Mouse (Mus musculus) kidney, adult 8-10 months (tissue): Measurements from ENCODE around the gene Pde4dip.

Experiments used
- DNase-seq, 2 experiments: peaks; one replicate each; pipeline ENCODE4 v3.0.0; 2022

Gene Pde4dip

DNA sequence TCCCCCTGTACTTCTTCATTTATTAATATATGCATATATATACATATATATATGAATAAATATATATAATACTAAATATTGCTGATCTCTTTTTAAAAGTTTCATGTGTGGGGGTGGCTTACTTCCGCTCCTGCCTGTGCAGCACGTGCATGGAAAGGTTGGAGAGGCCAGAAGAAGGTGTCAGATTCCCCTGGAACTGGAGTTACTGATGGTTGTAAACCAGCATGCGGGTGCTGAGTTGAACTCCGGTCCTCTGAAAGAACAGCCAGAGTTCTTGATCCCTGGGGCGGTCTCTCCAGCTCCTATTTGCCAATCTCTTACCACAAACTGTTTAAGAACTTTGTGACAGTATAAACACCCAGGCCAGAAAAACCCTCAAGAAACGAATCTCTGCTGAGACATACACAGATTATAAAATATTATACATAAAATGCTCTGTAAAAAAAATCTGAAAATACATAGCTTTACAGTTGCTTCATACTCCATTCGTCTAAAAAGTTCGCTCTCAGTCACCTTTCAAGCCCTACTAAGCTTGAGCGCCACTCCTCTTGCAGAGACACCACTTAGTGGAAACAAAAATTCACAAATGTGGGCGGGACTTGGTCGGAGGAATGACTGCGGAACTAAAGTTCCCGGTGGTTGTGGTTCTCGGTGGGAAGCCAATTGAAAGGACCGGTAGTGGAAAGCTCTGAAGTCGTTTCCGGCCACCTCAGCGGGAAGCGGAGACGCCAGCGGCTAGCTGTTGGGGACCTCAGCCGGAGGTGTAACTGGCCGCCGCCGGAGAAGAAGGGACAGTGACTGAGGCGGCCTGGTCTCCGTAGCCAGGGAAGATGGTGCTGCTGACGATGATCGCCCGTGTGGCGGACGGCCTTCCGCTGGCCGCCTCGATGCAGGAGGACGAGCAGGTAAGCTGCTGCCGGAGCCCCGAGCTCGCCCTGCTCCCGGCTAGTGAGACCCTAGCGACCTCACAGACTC lies 12.3 kb upstream of the Pde4dip start, which contains the start of gene Sec22b:
Gene Sec22b (plus strand): TSS at position 675 of the 975 bp plus-strand sequence.
- peak; percentile 91 to 96 for DNase-seq

DNA sequence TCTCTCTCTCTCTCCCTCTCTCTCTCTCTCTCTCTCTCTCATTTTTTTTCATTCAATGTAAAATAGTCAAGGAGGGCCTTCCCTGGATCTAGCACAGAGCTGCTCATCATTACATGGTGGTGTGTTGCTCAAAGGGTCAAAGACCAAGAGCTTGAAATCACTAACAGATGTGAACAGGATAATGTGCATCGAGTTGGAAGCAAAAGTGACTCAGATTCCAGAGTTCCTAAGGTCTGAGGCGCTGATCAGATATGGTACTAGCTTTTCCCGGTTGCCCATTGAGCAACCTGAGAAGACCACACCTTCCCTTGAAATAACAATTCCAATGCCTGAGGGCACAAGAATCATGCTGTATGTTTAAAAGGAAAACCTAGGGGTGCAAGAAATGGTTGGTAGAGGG lies 9.9 kb upstream of the Pde4dip start:
- no peak for DNase-seq

DNA sequence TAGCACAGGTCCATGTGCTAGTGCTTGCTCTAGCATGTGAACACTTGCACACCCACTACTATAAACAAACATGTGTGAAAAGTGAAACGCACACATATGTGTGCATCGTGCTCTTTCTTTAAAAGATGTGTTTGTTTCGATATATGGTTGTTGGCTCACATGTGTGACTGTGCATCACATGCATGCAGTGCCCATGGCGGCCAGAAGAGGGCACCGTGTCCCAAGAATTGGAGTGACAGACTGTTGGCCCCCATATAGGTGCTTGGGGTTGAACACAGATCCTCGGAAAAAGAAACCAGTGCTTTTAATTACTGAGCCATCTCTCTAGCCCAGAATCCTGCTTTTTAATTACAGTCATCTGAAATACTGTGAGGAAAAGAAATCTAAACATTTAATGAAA lies 6.2 kb upstream of the Pde4dip start:
- peak in 1 of 2 experiments; percentile 55 for DNase-seq

DNA sequence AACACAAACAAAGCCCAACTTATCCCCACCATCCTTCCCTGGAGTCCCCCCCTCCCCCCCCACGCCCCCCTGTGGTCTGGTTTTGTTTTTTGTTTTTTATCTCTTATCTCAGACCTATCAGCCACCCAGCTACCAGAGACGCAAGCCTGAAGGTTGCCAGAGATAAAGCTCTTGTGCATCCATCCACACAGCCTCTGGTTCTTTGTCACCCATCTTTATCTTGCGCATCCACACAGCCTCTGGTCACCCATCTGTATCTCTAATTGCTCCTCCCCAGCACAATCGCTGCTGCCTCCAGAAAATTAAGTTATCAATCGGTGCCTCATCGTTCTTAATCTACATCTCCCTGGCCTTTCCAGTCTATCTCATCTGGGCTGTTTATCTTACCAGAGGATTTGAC lies 1.7 kb upstream of the Pde4dip start:
- no peak for DNase-seq

DNA sequence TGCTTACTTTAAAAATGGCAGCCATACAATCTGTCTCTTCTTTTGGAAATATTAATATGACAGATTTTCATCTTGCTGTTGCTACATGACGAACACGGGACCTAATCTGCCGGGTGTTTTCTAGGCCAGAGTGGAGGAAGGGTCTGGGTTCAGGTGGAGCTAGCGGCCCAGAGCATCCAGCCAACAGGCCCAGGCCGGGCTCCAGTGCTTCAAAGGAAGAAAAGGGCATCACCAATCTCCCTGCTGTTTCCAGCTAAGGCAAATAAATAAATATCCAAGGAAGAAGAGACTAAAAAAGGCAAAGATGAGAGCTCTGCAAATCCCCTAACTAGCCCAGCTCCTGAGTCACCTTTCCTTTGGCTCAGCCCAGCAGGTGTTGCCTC lies 731 bp downstream of the Pde4dip start:
- DNase-seq: no peak

DNA sequence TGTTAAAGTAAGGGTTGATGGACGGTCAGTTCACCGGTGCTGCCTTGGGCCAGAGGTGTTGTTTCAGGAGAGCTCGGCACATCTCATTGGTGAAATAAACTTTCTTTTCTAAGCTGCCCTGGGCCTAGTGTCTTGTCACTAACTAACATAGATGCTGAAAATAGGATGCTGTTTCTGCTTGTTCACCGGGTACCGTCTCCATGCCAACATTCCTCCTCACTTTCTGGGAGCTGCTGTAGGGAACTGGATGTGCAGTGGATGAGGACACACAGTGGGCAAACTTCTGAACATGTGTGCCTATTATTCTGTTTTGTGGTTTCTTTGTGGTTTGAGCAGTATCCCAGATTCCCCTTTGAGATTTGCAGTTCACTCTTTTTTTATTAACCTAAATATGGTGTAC lies 6.9 kb downstream of the Pde4dip start:
- DNase-seq: no peak

DNA sequence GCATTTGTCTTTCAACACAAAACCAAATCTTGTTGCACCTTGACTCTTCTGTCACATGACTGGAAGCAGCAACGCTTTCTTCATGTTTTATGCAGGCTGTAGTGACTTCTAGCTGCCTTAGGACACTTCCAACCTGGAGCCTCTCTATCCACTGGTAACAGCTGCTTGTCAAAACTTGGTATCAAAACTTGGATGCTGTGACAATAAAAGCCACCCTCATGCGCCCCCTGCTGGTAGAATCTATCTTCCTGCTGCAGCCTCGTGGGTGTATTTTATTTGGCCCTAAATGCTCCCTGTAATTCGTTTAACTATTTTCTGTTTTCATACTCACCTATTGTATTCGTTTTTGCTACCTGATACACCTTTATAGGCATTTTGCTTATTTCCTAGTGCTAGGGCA lies 9.3 kb downstream of the Pde4dip start:
- peak; percentile 61 to 85 for DNase-seq

DNA sequence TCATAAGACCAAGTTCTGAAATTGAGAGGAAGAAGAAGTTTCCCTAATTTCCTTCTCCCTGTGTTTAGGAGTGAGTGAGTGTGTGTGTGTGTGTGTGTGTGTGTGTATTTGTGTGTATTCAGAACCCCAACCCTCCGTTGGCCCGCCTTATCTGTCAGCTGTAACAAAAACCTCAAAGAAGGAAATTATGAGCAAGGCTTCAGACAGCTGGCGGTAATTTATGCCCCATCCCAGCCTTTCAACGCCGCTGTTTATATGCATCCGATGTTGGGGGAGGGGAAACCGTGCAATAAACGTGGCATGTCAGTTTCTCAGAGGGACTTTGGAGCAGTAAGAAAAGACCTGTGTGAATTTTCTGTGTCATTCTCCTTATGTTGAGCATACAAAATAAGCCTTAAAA lies 12.2 kb downstream of the Pde4dip start:
- no peak for DNase-seq

DNA sequence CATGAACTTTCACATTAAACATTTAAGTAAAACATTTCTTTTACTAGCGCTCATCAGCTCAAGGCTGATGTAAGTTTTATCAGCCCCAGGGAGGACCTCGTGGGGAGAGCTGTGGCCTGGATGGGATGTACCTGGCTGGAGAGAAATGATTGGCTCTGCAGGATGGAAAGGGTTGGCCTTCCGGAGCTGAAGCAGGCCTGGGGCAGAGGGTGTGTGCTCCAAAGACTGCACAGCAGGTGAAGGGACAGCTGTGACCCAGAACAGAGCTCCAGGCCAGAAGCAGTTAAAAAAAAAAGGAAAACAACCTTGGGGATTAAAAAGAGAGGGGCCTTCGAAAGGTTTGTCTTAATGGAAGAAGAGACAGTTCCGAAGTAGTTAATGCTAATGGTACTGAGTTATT lies 13.7 kb downstream of the Pde4dip start:
- no peak for DNase-seq

DNA sequence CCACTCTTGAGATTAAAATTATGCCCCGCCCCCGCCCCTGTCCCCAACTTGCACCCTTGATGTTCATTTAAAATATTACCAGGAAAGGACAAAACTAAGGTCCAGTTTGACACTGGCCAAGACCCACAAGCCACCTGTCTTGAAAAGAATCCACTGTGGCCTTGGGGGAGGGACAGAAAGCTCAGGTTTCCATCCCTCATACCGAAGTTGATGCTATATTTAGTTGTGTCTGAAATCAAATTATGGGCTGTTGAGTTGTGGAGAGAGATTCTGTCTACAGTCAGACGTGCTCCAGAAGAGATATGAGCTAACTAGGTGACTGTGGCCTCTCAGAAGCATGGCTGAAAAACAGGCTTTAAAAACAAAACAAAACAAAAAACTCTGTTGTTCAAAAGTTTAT lies 18.8 kb downstream of the Pde4dip start:
- no peak for DNase-seq

DNA sequence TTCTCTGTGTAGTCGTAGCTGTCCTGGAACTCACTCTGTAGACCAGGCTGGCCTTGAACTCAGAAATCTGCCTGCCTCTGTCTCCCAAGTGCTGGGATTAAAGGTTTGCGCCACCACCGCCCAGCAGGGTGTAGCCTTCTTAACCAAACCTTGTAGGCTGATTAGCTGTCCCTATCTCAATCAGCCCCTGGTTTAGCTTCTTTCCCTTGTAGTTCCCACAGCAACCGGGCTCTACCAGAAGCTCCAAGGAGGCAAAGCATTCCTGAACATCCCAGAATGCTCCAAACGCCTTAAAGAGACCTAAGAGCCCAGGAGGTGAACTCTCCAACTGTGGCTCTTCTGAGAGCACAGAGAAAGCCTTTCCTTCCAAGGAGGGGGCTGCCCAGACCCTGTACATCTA lies 19.8 kb downstream of the Pde4dip start:
- DNase-seq: no peak

DNA sequence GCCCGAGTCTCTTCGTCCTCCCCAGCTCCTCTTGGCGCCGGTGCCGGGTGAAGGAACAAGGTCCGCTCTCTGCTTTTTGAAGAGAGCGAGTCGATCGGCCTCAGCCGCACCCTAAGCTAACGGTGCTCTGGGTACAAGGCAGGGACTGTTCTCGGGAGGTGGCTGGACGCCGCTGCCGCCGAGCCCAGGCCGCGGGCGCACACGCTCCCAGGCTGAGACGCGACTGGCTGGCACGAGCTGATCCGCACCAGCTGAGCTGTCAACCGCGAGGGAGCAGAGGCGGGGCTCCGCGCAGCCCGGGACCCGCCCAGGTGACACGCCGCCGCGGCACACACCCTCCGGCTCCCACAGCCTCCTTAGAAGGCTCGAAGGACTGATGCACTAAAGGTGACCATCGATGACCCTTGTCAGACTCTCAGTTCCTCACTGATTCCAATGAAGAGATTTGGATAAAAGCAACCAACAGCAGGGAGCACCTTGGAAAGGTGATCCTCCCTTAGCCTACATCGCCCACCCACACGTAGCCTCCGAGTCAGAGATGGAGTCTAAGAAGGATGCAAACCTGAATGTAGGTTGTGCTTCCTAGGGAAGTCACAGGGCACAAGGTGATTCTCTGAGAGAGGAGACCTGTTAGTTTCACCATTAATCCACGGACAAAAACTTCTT lies 20.4 kb downstream of the Pde4dip start:
- DNase-seq: peak; percentile 58 to 68

DNA sequence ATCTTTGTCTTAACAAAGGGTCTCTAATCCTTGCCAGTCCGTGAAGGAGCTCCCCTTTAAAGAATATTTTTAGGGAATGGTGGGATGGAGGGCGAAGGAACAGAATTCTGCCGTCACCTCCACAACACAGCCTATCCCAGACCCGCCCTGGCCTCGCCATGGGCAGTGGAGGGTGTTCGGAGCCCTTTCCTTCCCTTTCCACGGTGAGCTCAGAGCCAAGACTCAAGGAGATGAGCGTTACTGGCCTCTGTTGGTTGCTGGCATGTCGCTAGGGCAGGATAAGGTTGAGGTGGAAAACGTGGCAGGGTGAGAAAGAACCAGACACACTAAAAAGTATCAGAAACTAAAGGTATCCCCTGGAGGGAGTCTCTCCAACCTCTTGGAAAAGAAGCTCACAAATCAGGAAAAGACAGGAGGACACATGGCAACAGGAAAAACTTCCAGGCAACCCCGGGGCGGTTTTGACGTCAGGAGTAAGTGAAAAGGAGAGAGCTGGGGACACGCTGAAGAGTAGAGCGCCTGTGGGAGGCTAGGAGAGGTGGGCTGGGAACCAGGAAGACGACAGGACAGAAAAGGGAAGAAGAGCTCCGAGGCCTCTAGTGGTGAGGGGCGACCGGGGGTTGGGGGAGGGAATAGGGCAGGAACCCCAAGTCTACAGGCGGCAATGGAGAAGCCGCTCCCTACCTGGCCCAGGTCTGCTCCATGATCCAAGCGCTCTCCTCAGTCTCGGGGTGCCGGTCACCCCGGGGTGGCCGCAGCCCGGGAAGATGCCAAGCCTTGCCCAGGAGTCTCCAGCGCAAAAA lies 21.1 kb downstream of the Pde4dip start:
- DNase-seq: peak; percentile 8 to 9

DNA sequence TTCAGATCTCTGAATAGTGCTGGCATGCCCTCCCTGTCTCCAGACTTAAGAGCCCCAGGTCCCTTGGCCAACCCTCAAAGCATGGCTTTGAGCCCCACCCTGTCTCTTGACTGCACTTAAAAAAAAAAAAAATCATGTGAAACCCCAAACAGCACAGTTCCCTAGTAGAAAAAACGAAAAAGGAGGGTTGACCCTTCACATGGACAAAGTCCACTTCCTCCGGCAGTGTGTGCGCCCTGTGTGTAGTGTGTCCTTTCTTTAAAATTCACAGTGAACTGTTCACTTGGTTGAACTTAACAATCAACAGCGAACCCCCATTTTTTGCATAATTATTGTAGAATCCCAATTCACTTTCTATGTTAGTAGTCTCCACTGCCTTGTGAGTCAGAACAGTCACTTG lies 21.8 kb downstream of the Pde4dip start:
- peak; percentile 8 to 13 for DNase-seq

DNA sequence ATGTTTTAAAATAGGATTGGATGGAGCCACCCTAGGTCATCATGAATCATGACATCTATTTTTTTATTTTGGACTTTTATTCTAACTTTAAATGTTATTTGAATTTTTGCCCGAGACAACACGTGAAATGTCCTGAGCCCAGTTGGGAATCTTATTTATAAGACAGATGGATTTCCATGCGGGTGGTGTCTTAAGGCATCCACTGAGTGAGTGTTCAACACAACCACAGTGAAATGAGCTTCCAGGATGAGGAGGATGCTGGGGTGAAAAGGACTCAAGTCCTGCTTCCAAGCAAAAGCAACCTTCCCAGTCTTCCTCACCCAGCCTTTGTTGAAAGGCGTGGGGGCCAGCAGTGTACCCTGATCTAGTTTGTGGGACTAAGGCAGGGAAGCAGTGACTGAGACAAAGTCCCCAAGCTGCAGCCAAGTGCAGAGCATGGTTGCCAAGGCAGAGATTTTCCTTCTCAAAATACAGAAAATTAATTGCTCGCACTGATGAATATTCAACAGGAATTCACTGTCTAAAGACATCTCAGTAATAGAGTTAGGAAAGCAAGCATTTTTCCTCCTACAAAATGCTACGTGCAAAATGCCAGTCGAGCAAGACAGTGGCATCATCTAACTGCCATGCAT lies 27.6 kb downstream of the Pde4dip start:
- no peak for DNase-seq

DNA sequence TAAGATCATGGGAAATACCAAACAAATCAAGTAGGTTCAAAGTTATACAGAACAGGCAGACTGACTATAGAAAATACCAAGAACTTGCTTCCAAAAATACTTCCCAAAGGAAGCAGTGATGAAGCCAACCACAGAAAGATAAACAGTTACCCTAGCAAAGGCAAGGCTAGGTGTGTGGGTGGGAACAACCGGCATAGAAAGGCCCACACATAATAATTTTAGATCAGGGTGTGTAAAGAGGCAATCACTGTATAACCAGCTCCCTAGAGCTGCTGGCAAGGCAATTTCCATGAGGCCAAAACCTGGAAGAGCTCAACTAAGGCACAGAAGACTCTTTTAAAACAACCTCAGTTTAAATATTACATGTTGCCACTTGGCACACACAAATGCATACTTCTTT lies 29.1 kb downstream of the Pde4dip start:
- no peak for DNase-seq

DNA sequence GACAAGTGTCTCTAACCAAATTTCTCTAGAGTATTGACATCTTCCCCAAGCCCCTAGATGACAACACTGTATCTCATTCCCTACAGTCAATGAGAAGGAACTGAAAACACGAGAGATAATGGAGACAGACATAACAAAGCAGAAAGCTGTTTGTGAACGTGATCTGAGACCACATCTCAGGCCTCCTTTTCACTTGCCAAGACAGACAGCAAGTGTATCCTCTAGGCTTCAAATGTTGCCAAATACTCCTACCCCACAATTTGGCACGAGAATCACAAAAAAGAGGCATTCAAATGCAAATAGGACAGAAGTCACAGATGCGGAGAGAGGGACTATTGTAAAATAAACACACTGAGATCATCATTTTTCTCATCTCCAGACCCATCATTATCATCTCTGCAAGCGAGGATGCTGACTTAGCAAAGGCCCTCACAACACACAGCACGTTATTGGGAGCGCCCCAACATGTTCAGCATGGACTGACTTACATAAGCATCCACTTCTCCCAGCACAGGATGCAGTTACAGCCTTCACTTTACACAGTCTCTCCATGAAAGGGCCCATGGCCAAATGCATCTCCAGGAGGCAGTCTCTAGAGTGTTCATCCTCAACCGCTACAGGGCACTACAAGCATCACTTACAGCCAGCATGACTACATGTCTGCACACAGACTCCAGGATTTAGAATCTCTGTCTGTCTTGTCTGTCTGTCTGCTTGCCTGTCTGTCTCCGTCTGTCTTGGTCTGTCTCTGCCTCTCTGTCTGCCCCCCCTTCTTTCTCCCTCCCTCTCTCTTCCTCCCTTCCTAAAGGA lies 33.7 kb downstream of the Pde4dip start:
- no peak for DNase-seq

DNA sequence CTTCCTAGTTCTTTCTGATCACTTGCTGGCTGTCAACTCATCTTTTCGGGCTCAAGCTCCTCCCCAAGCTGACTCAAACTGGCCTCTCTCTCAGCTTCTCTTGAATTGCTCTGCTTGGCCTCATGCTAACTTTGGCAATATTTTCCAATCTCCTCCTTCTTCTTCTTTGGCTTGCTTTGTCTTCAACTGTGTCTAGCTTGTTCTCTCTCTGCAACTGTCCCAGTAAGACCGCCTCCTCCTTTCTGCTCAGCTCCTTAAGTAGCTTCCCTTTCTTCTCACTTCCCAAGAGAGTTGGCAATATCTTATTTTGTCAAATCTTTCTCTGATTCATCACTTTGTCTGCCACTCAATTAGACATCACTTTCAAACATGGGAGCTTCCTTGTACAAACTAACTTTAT lies 36.7 kb downstream of the Pde4dip start:
- no peak for DNase-seq

DNA sequence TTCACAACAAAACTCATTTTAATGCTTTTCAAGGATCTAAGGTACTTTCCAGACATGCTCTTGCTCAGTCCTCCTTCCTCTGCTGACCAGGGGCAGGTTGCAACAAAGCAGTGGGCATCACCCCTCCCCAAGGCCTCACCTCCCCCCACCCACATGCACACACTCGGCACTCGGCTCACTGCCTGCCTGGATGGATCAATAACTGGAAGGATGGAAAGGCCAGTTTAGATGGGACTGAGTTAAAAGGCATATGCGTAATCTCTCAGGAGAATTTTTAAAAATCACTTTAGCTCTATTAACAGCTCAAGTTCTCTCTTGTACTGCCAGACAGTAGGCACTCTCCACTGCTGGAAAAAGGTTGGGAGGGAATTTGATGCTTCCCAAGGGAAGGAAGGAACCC lies 40.9 kb downstream of the Pde4dip start:
- DNase-seq: no peak

DNA sequence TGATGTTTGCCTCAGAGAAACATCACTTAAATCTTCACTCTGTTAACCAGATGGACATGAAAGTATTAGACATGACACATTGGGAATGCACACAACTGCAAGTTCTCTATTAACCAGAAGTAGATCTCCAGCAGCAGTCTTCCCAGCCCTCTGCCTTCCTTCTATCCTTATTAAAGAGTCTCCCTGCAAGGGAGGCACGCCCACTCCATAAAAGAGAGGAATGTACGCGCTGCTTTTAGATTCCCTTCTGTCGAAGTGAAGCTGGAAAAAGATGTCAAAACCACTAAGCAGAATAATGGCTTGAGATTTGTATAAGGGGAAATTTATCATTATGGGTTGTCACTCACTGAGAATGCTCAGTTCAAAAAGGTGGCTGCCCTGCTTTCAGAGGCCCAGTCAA lies 42.1 kb downstream of the Pde4dip start:
- no peak for DNase-seq

DNA sequence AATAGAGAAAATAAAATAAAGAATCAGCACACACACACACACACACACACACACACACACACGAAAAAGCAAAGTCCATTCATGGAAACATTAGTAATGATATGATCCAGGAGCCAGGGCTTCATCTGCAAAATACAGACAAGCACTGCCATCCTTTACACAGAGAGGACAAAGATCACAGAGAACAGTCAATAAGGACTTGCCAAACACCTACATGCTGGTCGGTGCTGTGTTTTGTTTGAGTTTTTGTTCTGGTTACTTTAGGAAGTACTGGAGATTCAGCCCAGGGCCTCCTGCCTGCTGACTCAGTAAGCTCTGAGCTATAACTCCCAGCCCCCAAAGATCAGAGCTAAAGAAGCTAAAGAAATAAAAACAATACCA lies 43.7 kb downstream of the Pde4dip start:
- DNase-seq: no peak
